Mouse (Mus musculus) embryonic facial prominence, embryonic 11.5 days (tissue): ENCODE data around the gene Ntsr1. TPM values are rescaled to one million over a fixed set of nuclear protein-coding genes. Genes with fewer than 3 reads are reported as not detected.
A peak's percentile ranks its signal among the peaks of the same experiment; 100 is the strongest.

Source experiments
- ATAC-seq: fragments of 200-750 bp; cut with Nextera tagmentation; replicated peaks from 2 replicates; pipeline ENCODE4 v1.8.0; 2017; ENCODE audit warnings: low read depth; ENCODE audit not compliant: insufficient number of reproducible peaks, low FRiP score, low TSS enrichment
- DNase-seq: peaks from one replicate; pipeline ENCODE4 v3.0.0-alpha.2; 2015; ENCODE audit warnings: low spot score
- H3K27ac ChIP-seq: fragments of 300-500 bp; sonication (generic); replicated peaks from 2 replicates; pipeline ENCODE4 v1.5.1; 2014; ENCODE audit warnings: mild to moderate bottlenecking, low read depth, low read length, control low read depth
- H3K27me3 ChIP-seq: fragments of 300-500 bp; sonication (generic); 2 replicates; pipeline ENCODE4 v1.6.1; 2014; ENCODE audit warnings: mild to moderate bottlenecking, low read length, moderate library complexity, mixed read lengths; ENCODE audit not compliant: control insufficient read depth, insufficient read depth
- H3K36me3 ChIP-seq: fragments of 300-500 bp; sonication (generic); replicated peaks from 2 replicates; pipeline ENCODE4 v1.6.1; 2014; ENCODE audit warnings: low read depth, mild to moderate bottlenecking, low read length, moderate library complexity, mixed read lengths; ENCODE audit not compliant: control insufficient read depth, insufficient read depth
- H3K4me1 ChIP-seq: fragments of 300-500 bp; sonication (generic); 2 replicates; pipeline ENCODE4 v1.6.1; 2014; ENCODE audit warnings: low read length, mixed read lengths; ENCODE audit not compliant: control insufficient read depth, insufficient read depth
- H3K4me2 ChIP-seq: fragments of 300-500 bp; sonication (generic); 2 replicates; pipeline ENCODE4 v1.6.1; 2014; ENCODE audit warnings: low read depth, mild to moderate bottlenecking, control low read depth, low read length, moderate library complexity
- H3K4me3 ChIP-seq: fragments of 300-500 bp; sonication (generic); 2 replicates; pipeline ENCODE4 v1.5.1; 2014; ENCODE audit warnings: low read depth, low read length, control low read depth
- H3K9ac ChIP-seq: fragments of 300-500 bp; sonication (generic); replicated peaks from 2 replicates; pipeline ENCODE4 v1.6.1; 2014; ENCODE audit warnings: mild to moderate bottlenecking, control low read depth, low read length
- H3K9me3 ChIP-seq: fragments of 300-500 bp; sonication (generic); replicated peaks from 2 replicates; pipeline ENCODE4 v1.6.1; 2016; ENCODE audit warnings: mild to moderate bottlenecking, low read length, inconsistent platforms, mixed read lengths; ENCODE audit not compliant: control insufficient read depth
- WGBS: fragments of 180-500 bp; shearing (Covaris S2); extraction: QIAGEN DNeasy Blood & Tissue Kit; methylation state at CpG from one replicate; pipeline ENCODE4 v1.1.7; 2014; 5-methylcytosine and 5-hydroxymethylcytosine counted together
- polyA plus RNA-seq: library from polyadenylated mRNA; unstranded; fragments of >200 nt; fragmentation: Nextera tagmentation; extraction: Ambion mirVana; gene quantifications from 2 replicates; pipeline ENCODE4 v1.2.1, GENCODE M21; 2014

Gene Ntsr1
- polyA plus RNA-seq, 1 experiment from 2014 or later: 0.27 TPM

DNA sequence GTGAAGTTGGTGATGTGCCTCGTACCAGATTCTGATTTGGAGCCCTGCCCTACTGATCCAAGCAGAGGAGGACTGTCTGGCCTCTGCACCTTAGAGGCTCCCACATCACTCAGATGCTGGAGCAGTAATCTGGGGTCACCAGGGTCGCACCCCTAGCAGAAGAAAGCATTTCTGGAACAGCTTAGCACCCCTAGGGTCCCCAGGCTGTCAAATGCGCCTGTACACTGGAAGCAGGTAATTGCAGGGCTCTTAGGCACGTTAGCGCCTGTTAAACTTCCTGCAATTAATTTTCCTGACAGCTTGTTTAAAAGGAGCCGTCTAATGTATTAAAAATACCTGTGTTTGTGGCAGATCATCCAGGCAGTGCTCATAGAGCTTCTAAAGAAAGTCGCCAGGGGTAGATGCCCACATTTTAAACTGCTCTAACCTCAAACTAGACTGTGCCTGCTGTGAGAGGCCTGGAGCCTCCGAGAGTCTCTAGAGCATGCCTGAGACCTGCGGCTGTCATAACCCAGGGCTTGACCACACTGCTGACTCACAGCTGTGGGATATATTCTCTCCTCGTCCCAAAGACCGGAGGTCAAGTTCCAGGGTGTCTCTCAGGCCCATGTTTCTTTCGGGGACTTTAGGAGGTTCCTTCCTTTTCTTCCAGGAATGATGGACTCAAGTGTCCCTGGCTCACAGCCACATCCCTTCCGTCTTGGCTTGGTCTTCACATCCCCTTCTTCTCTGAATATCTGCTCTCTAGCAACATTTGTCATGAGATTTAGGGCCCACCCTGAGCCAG lies 12.3 kb downstream of the Ntsr1 start:
- H3K4me1 ChIP-seq: no peaks in the 10 kb centered on the region
- no peak overlapping the region for H3K27ac ChIP-seq
- H3K9me3 ChIP-seq: no peaks in the 10 kb centered on the region
- no peak overlapping the region for H3K9ac ChIP-seq
- ATAC-seq: 0 out of 2 replicates have a peak, but pooled peaks have one; percentile 34
- no peak overlapping the region for H3K4me2 ChIP-seq
- WGBS: 46% methylated on average over 13 of the region's 13 CpGs
- H3K36me3 ChIP-seq: no peaks in the 10 kb centered on the region
- no peak overlapping the region for H3K4me3 ChIP-seq
- no peak for DNase-seq
- H3K27me3 ChIP-seq: no peaks in the 10 kb centered on the region

DNA sequence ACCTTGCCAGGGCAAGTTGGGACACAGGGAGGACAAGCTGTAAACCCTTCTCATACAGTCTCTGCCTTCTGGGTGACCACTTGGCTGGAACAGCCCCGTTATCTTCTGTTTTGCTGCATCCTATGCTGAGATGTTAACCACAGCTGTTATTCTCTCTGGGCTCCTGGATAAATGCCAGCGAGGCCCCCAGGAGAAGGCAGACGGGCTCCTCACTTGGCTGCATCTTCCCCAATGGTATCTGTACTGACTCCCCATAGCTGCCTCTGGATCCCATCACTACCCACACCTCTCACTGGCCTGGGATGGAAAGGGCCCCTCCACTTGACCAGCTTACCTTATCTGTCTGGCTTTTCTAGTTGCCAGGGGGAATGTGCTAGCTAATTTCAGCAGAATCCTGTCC lies 13.2 kb downstream of the Ntsr1 start:
- H3K27me3 ChIP-seq: no peaks in the 10 kb centered on the region
- H3K4me2 ChIP-seq: no peak overlapping the region
- H3K9me3 ChIP-seq: no peaks in the 10 kb centered on the region
- H3K36me3 ChIP-seq: no peaks in the 10 kb centered on the region
- no peak overlapping the region for H3K27ac ChIP-seq
- 85% methylated on average over 3 of the region's 3 CpGs for WGBS
- no peak overlapping the region for H3K9ac ChIP-seq
- no peak for ATAC-seq
- no peaks in the 10 kb centered on the region for H3K4me1 ChIP-seq
- DNase-seq: no peak
- no peak overlapping the region for H3K4me3 ChIP-seq

DNA sequence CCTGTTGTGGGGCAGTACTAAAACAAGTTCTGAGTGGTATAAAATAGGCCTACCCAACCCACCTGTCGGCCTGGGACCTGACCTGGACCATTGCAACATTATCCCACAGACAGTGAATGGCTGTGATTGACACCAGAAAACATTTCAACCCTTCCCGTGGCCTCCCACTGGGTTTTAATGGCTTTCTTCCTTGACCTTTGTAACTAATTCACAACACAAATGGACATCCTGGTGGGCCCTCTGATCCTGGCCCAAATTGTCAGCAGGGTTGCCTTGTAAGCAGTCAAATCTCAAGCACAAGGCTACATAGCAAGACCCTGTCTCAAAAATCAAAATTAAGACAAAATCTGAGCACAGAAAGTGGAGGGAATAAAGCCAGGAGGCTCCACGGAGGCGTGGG lies 14.1 kb downstream of the Ntsr1 start:
- Histone ChIP-seq H3K27ac (no peak overlapping the region), H3K27me3 (no peaks in the 10 kb centered on the region), H3K36me3 (no peaks in the 10 kb centered on the region), H3K9me3 (no peaks in the 10 kb centered on the region), H3K9ac (no peak overlapping the region), H3K4me1 (no peaks in the 10 kb centered on the region), H3K4me2 (no peak overlapping the region), H3K4me3 (no peak overlapping the region)
- no peak for ATAC-seq
- WGBS: 36% methylated on average over 4 of the region's 4 CpGs
- DNase-seq: no peak

DNA sequence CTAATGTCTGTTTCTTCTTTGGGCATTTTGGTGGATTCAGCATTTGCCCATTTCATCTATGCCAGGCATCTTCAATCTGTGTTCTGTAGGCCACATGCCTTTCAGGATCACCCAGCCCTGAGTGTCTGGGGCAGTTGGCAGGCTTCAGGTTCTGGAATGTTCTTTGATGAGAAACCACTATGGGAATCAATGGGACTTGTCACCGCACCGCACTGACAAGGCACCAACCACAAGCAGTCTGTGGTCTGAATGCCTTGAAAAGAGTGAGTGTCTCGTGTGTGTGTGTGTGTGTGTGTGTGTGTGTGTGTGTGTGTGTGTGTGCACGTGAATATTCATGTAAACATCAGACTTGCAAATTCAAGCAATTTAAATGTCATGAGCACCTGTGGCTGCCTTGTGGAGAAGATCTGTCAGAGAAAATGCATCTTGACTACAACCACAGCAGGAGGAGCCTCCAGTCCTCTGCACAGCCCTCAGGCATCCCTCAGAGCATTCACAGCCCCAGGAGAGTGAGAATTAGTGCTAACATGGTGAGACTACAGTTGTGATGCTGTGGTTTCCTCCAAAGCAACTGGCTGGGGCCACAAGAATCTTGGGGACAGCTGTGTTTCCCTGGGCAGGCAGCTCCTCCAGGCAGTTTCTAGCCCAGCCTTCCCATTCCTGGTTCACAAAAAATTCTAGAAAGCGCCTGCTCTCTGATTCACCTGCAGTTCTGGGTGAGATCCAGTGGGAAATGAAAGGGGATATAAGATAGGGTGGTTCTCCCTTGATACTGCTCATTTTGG lies 21.9 kb downstream of the Ntsr1 start:
- Histone ChIP-seq H3K4me1 (no peaks in the 10 kb centered on the region), H3K9me3 (no peaks in the 10 kb centered on the region), H3K36me3 (no peaks in the 10 kb centered on the region), H3K9ac (no peak overlapping the region), H3K27ac (no peak overlapping the region), H3K27me3 (no peaks in the 10 kb centered on the region), H3K4me3 (no peak overlapping the region), H3K4me2 (no peak overlapping the region)
- DNase-seq: no peak
- 72% methylated on average over 5 of the region's 5 CpGs for WGBS
- no peak for ATAC-seq

DNA sequence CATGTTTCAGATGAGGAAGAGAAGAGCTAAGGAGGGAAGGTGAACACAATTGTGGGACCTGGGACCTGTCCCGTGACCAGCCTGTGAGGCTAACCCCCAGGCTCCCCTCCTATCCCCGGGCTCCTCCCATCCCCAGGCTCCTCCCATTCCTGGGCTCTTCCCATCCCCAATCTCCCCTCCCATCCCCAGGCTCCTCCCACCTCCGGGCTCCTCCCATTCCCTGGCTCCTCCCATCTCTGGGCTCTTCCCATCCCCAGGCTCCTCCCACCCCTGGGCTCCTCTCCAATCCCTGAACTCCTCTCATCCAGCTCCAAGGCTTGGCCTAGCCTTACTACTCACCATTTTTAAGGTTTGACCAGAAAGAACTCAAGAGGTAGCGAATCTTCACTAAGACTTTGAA lies 23.0 kb downstream of the Ntsr1 start:
- no peak overlapping the region for H3K4me3 ChIP-seq
- H3K4me2 ChIP-seq: no peak overlapping the region
- DNase-seq: no peak
- no peak overlapping the region for H3K27ac ChIP-seq
- H3K9me3 ChIP-seq: no peaks in the 10 kb centered on the region
- H3K36me3 ChIP-seq: no peaks in the 10 kb centered on the region
- no peak for ATAC-seq
- no peaks in the 10 kb centered on the region for H3K27me3 ChIP-seq
- 70% methylated on average over 4 of the region's 4 CpGs for WGBS
- no peaks in the 10 kb centered on the region for H3K4me1 ChIP-seq
- H3K9ac ChIP-seq: no peak overlapping the region

DNA sequence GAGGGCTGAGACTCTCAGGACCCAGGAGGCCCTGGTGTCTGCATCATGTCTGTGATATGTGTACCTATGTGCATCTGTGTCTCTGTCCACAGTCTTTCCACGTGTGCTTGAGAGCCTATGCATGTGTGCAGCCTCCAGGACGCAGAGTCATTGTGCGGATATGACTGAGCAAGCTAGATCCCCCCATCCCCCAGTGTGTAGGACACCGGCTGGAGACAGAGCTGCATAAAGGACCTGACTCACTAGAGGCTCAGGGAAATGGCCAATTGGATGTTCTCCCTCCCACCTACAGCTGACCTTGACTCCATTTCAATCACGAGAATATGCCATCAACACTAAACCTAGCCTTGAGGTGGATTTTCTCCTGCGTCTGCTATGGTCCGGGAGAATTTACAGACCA lies 27.7 kb downstream of the Ntsr1 start:
- Histone ChIP-seq H3K9ac (no peak overlapping the region), H3K4me1 (no peaks in the 10 kb centered on the region), H3K27ac (no peak overlapping the region), H3K9me3 (no peaks in the 10 kb centered on the region), H3K36me3 (no peaks in the 10 kb centered on the region), H3K27me3 (no peaks in the 10 kb centered on the region), H3K4me3 (no peak overlapping the region), H3K4me2 (no peak overlapping the region)
- DNase-seq (no peak), ATAC-seq (no peak)
- 56% methylated on average over 7 of the region's 7 CpGs for WGBS

DNA sequence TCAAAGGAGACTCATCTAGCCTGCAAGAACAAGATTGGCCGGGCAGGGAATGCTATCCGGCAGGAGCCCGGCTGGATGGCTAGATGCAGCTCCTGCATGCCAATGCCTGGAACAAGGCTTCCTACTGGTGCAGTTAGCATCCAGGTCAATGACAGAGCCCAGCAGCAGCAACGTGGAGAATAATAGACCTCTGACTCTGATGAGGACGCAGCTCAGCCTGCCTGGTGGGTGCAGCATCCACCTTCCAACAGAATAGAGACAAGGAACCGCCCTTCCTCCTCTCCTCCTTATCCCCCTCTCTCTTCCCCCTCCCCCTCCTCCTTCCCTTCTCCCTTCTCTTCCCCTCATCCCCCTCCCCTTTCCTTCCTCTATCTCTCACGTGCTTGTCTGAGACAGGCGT lies 28.1 kb downstream of the Ntsr1 start:
- 13% methylated on average over 8 of the region's 8 CpGs for WGBS
- DNase-seq: no peak
- Histone ChIP-seq H3K27ac (no peak overlapping the region), H3K27me3 (no peaks in the 10 kb centered on the region), H3K4me1 (no peaks in the 10 kb centered on the region), H3K4me3 (no peak overlapping the region), H3K36me3 (no peaks in the 10 kb centered on the region), H3K9ac (no peak overlapping the region), H3K4me2 (no peak overlapping the region), H3K9me3 (no peaks in the 10 kb centered on the region)
- ATAC-seq: no peak

DNA sequence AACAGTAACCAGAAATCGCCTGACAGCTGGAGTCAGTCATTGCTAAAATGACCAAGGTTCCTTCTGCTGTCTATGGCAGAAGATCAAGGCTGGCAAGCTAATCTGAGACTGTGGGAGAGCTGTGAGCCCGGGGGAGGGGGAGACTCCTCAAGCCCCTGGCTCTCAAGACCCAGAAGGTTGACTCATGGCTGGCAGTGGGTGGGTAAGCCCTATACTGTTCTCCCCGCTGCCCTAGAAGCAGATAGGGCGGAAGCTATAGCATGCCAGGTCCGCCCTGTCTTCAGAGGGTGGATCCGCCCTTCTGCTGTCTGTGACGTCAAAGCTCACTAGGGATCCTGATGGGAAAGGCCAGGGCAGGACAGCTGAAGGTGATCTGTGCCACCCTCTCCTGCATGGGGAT lies 30.4 kb downstream of the Ntsr1 start:
- WGBS: 39% methylated on average over 7 of the region's 7 CpGs
- H3K4me1 ChIP-seq: no peaks in the 10 kb centered on the region
- ATAC-seq (peak; percentile 41; the same call in 1 of the 2 replicates), DNase-seq (no peak)
- H3K9ac ChIP-seq: no peak overlapping the region
- no peaks in the 10 kb centered on the region for H3K36me3 ChIP-seq
- H3K27me3 ChIP-seq: no peaks in the 10 kb centered on the region
- no peak overlapping the region for H3K4me3 ChIP-seq
- H3K27ac ChIP-seq: no peak overlapping the region
- H3K4me2 ChIP-seq: no peak overlapping the region
- no peaks in the 10 kb centered on the region for H3K9me3 ChIP-seq
